In the genomic region with DNA sequence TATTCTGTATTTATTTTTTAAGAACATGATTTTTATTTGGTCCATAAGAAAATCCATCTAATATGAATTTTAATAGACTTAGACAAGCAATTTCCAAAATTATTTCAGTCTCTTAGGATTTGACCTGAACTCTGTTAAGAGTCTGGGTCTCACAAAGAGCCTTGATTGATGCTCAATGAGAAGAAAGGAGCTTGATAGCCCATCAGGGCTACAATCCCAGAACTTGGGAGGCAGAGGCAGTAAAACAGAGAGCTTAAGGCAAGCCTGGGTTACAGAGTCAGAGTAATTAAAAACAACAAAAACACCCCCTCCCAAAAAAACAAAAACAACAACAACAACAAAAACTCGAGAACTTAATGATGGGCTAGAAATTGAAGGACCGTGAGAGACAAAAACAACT, we compare ENCODE assay signal across 9 mouse cellular contexts. TPM values are rescaled to one million over a fixed set of nuclear protein-coding genes. Genes with fewer than 3 reads are reported as not detected.
A peak's percentile ranks its signal among the peaks of the same experiment; 100 is the strongest.
DNase-seq lines count a peak whose midpoint lies in the region; ATAC-seq and TF ChIP-seq lines count a peak whose summit lies in the region.
"Had no signal": no experiment of that assay in that cellular context is flagged by ENCODE, and none has a peak within 500 bp of the region (broad histone marks: within the 10 kb centered on the region; RNA-seq: fewer than 3 reads in every experiment).

No protein-coding gene starts in this region.

- no peak for DNase-seq in layer of hippocampus, adult 2 months (ENCODE audit: low spot score in 2 of 2)
- no peak for DNase-seq in layer of hippocampus, postnatal 36 days
- no peak for DNase-seq in frontal cortex, postnatal 36 days (ENCODE audit: low spot score in 2 of 2)
- DNase-seq in urinary bladder, adult 18-20 months (ENCODE audit: low spot score in 2 of 2): no peak
- DNase-seq: right cerebral cortex, adult 18-20 months had no signal

- H3K4me3 ChIP-seq in erythroblast, embryonic 14.5 days (replicated peaks): peak overlapping the region; percentile 95
- peak overlapping the region; percentile 88; the same call in 1 of the 2 replicates for H3K4me3 ChIP-seq in layer of hippocampus, adult 2 months
- H3K4me3 ChIP-seq in limb, embryonic 13.5 days: no peak overlapping the region
- H3K4me3 ChIP-seq in neural tube, embryonic 12.5 days: no peak overlapping the region

- H3K9ac ChIP-seq in limb, embryonic 13.5 days: no peak overlapping the region
- H3K9ac ChIP-seq in neural tube, embryonic 12.5 days: no peak overlapping the region

- 54% methylated on average over 2 of the region's 2 CpGs for WGBS in limb, embryonic 13.5 days
- 20% methylated on average over 2 of the region's 2 CpGs for WGBS in neural tube, embryonic 12.5 days

- no peak for TF ChIP-seq CTCF in layer of hippocampus, adult 2 months (conservative IDR thresholded peaks at IDR 0.05)

- ATAC-seq in erythroblast, adult 5-6 weeks (replicated peaks; ENCODE audit: low FRiP score, poor library complexity, severe bottlenecking): no peak
- ATAC-seq in limb, embryonic 13.5 days (ENCODE audit: low FRiP score, low read depth): no peak
- no peak for ATAC-seq in neural tube, embryonic 12.5 days (ENCODE audit: low FRiP score, low read depth)

- H3K27ac ChIP-seq in layer of hippocampus, adult 2 months: 0 out of 2 replicates have a peak overlapping the region, but pooled peaks have one; percentile 95
- H3K27ac ChIP-seq in limb, embryonic 13.5 days: no peak overlapping the region
- no peak overlapping the region for H3K27ac ChIP-seq in neural tube, embryonic 12.5 days

- H3K36me3 ChIP-seq in erythroblast, embryonic 14.5 days (ENCODE audit: control insufficient read depth): peaks cover 41% of the 10 kb centered on the region
- no peaks in the 10 kb centered on the region for H3K36me3 ChIP-seq in limb, embryonic 13.5 days
- H3K36me3 ChIP-seq in neural tube, embryonic 12.5 days: no peaks in the 10 kb centered on the region

- peak overlapping the region; percentile 27; the same call in 1 of the 2 replicates for H3K4me2 ChIP-seq in limb, embryonic 13.5 days (replicated peaks)
- peak overlapping the region; percentile 62; the same call in 1 of the 2 replicates for H3K4me2 ChIP-seq in neural tube, embryonic 12.5 days (replicated peaks)

- no peaks in the 10 kb centered on the region for H3K9me3 ChIP-seq in erythroblast, embryonic 14.5 days (ENCODE audit: control insufficient read depth, low read length)
- H3K9me3 ChIP-seq in limb, embryonic 13.5 days: no peaks in the 10 kb centered on the region
- no peaks in the 10 kb centered on the region for H3K9me3 ChIP-seq in neural tube, embryonic 12.5 days

- peaks cover 63% of the 10 kb centered on the region for H3K4me1 ChIP-seq in erythroblast, embryonic 14.5 days (ENCODE audit: control insufficient read depth)
- H3K4me1 ChIP-seq in limb, embryonic 13.5 days: peaks cover 14% of the 10 kb centered on the region
- peaks cover 9% of the 10 kb centered on the region for H3K4me1 ChIP-seq in neural tube, embryonic 12.5 days

- H3K27me3 ChIP-seq in erythroblast, embryonic 14.5 days (ENCODE audit: control insufficient read depth): no peaks in the 10 kb centered on the region
- no peaks in the 10 kb centered on the region for H3K27me3 ChIP-seq in limb, embryonic 13.5 days
- no peaks in the 10 kb centered on the region for H3K27me3 ChIP-seq in neural tube, embryonic 12.5 days (replicated peaks)

RNA-seq across cellular contexts. Expression of a gene that starts 1.7 kb away (rescaled TPM):
- polyA plus RNA-seq in erythroblast, embryonic 14.5 days (2012): 2.3 and 3.2 TPM in 2 replicates
- total RNA-seq in erythroblast, adult 5-6 weeks (2015; ENCODE audit: low replicate concordance): 223 and 234 TPM in 2 replicates
- total RNA-seq in erythroblast, adult 5-6 weeks (2017; ENCODE audit: low replicate concordance): 215 and 334 TPM in 2 replicates
- 10 to 100 TPM; 32.0 to 40.5 TPM for total RNA-seq in layer of hippocampus, adult 2 months (2021)
- 10 to 100 TPM; 39.2 to 43.2 TPM for total RNA-seq in layer of hippocampus, postnatal 36 days (2021)
- polyA plus RNA-seq in limb, embryonic 13.5 days (2015; fragmentation: Nextera tagmentation; extraction: Ambion mirVana): 18.2 and 23.7 TPM in 2 replicates
- 38.1 and 46.0 TPM in 2 replicates for polyA plus RNA-seq in neural tube, embryonic 12.5 days (2016; fragmentation: Nextera tagmentation; extraction: Ambion mirVana)

Comparison
In these comparisons a context has a peak if more than half of its experiments do, and no peak if none do; other contexts are left out.
1. H3K4me3 ChIP-seq: peak in erythroblast, embryonic 14.5 days (single experiment) and layer of hippocampus, adult 2 months (single experiment); none in limb, embryonic 13.5 days (single experiment) and neural tube, embryonic 12.5 days (single experiment).
2. RNA of a gene that starts 1.7 kb away (total RNA-seq): 215 to 334 TPM in erythroblast, adult 5-6 weeks; 39.2 to 43.2 TPM in layer of hippocampus, postnatal 36 days and 32.0 to 40.5 TPM in layer of hippocampus, adult 2 months; every median in the first group is over 4 times any median in the second.